Mouse (Mus musculus) layer of hippocampus, adult 2 months (tissue): ENCODE measurements at regions not wholly inside any gene's neighbourhood (a gene's known extent, or its start where the extent isn't known, plus 50 kb on each side); places are given as distances from the start of the nearest gene placed in this dataset.

Source experiments
- DNase-seq, 2 experiments: peaks; one replicate each; pipeline ENCODE4 v3.0.0; 2022; ENCODE audit warnings: low spot score in 2 of 2
- H3K27ac ChIP-seq: fragments of 200-600 bp; 2 replicates; pipeline ENCODE4 v1.8.1; 2022
- H3K4me3 ChIP-seq: fragments of 200-600 bp; 2 replicates; pipeline ENCODE4 v1.8.1; 2022; ENCODE audit warnings: mild to moderate bottlenecking
- CTCF ChIP-seq: fragments of 200-600 bp; conservative IDR thresholded peaks from 2 replicates; pipeline ENCODE4 v1.8.1; 2022; ENCODE audit warnings: antibody characterized with exemption, mild to moderate bottlenecking, moderate library complexity

DNA sequence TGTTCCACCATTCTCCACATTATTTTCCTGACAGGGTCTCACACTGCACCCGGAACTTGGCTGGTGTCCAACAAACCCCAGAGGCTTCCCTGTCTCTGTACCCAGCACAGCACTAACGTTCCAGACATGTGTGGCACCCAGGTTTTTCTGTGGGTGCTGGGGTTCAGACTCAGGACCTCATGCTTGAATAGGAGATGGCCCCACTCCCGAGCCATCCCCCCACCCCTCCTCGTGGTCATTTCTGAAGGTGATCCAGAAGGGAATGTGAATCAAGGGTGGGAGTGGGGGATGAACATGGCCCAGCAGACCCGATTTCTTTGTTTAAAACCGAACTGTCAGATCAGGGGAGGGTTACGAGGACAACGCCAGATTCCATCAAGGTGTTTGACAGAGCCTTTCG, 245.6 kb downstream of the Tbc1d1 start:
- no peak overlapping the region for H3K27ac ChIP-seq
- DNase-seq, result no peak
- no peak overlapping the region for H3K4me3 ChIP-seq
- TF ChIP-seq CTCF, result no peak

DNA sequence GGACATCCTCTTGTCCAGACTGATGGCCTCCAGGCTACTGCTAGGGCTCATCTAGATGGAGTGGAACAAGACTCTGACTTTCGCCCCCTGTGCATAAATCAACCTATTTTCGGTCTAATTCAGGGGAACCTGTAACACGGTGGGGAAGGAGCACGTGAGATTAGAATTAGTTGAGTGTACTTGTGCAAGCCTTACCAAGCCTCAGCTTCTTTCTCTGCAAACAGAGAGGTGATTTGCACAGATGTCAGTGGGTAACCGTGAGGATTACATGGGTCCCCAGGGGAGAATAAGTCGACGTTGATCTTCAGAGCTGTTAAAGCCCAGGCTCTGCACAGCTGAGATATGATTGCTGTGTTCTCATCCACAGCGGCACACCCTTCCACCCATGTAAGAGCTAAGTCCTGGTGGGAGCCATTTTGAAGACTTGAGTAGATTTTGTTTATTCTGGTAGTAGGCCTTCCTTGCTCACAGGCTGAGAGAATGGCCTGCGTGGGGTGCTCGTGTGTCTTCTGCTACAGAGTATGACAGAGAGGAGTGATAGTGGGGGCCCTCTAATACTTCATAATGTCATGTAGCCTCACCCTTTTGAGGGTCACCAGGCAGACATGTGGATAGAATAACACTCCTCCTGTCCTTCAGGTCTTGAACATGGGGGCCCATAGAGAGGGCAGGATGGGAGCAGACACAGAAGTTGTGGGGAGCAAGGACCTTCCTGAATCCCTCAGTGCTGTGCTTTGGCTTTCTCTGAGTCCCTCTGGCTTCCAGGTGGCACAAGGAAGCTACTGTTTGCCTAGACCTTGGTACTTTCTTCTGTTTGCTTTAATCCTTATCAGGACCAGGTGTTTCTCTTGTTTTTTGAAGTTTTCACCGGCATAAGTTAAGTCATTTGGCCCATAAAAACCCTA, 247.2 kb downstream of the Tbc1d1 start:
- DNase-seq, result no peak
- H3K27ac ChIP-seq, result no peak overlapping the region
- H3K4me3 ChIP-seq, result no peak overlapping the region
- TF ChIP-seq CTCF, result no peak

DNA sequence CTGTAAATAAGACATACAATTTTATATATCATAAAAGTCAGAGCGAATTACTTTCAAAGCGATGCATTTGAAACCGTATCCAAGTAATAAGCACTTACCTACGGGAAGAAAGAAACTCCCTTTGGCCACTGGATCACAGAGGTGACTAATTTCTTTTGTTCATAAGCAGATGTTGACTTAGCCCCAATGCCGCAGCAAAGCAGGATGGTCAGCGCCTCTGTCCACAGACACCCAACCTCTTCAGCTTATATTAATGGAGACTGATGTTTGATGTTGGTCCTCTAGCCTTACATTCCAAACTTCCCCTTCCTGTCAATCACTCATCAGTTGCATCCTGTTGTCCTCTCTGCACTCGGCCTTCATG, 247.9 kb downstream of the Tbc1d1 start:
- no peak overlapping the region for H3K27ac ChIP-seq
- no peak overlapping the region for H3K4me3 ChIP-seq
- TF ChIP-seq CTCF, result no peak
- DNase-seq, result no peak

DNA sequence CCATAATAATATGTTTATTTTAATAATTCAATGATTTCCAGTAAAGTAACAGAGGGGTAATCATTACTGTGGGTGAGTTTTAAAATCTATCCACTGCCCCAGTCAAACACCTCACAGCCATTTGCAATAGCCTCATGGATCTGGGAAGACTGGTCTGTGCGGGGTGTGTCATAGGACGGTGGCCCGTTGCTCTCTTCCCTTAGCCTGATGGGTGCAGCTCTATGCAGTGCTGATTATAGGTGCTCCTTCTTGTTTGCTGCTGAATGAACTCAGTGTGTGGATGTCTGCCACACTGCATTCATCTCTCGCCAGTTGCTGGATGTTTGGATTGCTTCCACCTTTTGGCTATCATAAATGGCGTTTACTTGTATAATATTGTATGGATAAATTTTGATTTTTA, 248.4 kb downstream of the Tbc1d1 start:
- no peak for TF ChIP-seq CTCF
- DNase-seq, result no peak
- Histone ChIP-seq H3K4me3 (no peak overlapping the region), H3K27ac (no peak overlapping the region)

DNA sequence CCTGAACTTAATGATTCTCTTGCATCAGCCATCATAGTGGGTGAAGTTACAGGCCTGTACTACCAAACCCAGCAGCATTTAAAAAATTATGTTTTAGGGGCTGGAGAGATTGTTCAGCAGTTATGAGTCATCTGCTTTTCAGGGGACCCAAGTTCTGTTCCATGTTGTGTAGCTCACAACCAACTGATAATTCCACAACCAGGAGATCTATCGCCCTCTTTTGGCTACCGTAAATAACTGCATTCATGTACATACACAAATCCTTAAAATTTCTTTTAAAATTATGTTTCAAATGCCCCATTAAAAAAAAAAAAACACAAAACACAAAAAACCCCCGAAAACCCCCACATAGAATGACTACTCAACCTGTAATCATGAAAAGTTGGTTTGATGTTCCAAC, 252.8 kb downstream of the Tbc1d1 start:
- H3K4me3 ChIP-seq, result no peak overlapping the region
- peak; percentile 28 for TF ChIP-seq CTCF
- no peak for DNase-seq
- no peak overlapping the region for H3K27ac ChIP-seq

DNA sequence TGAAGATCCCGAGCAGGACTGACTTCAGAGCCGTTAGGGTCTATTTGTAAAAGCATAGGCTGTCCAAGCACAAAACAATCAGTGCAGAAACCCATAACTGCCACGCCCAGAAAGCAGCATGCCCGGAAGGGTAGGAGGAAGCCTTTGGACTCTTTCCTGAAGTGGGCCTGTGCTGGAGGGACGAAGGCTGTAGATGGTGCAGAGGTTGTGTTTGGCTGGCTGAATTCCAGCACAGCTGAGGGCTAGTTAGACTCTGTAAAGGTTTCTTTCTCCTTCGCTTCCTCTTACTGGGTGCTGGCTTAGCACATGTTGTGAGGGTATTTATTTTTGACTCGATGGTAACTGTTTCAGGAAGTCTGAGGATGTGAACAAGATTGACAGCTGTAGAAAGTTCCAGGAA, 254.5 kb downstream of the Tbc1d1 start:
- Histone ChIP-seq H3K4me3 (no peak overlapping the region), H3K27ac (peak overlapping the region; percentile 32; the same call in 1 of the 2 replicates)
- no peak for TF ChIP-seq CTCF
- DNase-seq, result no peak

DNA sequence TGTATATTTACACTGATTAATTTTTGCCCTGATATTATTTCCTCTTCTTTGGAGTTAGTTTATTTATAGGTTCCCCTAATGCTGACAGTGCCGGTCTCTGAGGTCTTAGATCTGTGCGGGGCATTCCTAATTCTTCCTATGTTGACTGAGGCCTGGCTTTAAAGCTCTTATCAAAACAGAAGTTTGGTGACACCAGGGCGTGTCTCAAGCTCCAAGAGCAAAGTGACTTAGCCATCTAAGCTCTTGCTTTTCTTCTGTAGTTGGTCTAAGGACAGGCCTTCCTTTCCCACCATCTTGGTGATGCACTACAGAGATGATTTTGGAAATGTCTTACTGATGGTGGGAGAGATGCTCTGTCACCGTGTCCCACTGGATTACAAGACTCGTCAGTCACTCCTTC, 258.4 kb downstream of the Tbc1d1 start:
- Histone ChIP-seq H3K27ac (no peak overlapping the region), H3K4me3 (no peak overlapping the region)
- no peak for TF ChIP-seq CTCF
- DNase-seq, result no peak

DNA sequence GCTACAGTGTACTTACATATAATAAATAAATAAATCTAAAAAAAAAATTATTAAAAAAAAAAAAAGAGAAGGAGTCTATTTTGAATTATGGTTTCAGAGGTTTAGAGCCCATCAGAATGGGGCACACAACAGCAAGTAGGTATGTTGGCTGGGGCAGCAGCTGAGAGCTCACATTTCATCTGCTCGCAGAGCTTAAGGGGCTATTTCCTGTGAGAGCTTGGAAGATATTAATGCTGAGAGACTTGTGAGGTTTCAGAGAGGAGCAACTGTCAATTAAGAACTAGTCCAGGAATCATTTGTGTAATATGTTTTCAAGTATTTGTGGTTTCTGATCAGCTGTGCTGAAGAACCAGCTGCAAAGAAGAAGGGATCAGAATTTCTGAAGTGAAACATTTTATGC, 263.3 kb downstream of the Tbc1d1 start:
- H3K27ac ChIP-seq, result no peak overlapping the region
- DNase-seq, result no peak
- no peak for TF ChIP-seq CTCF
- no peak overlapping the region for H3K4me3 ChIP-seq

DNA sequence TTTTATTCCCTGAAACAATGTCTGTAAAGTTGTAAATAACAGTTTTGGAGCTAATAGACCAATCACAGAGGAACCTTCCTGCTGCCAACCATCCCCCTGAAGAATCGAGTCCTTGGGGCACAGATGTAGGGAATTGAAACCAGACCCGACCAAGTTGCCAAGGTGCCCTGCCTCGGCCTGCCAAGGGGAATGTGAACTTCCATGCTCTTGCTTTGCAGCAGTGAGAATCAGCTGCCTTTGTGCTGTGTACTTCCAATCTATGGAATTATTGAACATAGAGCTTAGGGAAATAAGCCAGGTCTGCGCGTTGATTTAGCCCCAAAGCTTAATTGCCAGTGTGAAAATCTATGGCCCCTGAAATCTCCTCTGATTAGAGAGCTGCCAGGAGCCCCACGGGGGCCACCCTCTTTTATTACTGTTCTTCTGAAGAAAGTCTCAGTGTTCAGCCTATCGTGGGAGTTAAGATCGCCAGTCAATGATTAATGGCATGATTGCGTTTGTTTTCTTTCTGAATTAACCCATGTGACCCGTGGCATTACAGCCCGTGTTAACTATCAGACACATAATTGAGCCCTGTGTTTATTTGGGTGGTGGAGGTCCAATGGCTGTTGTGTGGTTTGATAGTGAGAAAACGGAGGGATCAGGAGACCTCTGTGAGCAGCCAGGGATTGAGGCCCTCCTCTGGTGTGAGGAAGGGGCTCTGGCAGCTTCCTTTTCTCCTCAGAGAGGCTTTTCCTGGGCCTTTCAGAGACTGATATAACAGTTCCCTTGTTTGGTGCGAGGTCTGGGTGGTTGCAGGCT, 266.9 kb downstream of the Tbc1d1 start:
- Histone ChIP-seq H3K27ac (no peak overlapping the region), H3K4me3 (no peak overlapping the region)
- no peak for DNase-seq
- no peak for TF ChIP-seq CTCF

DNA sequence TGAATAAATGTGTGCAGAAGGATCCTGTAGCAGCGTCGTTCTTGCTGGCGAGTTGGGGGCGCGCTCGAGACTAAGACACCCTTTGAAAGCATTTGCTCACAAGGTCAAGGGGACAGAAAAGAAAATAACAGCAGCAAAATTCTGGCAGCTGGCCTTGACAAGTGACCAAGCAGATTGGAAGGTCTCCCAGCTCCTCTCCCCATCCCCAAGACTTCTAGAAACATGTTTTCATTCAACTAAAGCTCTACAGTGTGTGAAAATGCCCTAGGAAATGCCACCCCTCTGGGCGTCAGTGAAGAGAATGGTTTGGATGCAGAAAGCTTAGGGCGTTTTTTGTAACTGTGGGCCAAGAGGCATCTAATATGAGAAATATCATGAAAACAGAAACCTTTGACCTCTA, 272.7 kb downstream of the Tbc1d1 start:
- no peak for TF ChIP-seq CTCF
- no peak overlapping the region for H3K4me3 ChIP-seq
- no peak for DNase-seq
- no peak overlapping the region for H3K27ac ChIP-seq

DNA sequence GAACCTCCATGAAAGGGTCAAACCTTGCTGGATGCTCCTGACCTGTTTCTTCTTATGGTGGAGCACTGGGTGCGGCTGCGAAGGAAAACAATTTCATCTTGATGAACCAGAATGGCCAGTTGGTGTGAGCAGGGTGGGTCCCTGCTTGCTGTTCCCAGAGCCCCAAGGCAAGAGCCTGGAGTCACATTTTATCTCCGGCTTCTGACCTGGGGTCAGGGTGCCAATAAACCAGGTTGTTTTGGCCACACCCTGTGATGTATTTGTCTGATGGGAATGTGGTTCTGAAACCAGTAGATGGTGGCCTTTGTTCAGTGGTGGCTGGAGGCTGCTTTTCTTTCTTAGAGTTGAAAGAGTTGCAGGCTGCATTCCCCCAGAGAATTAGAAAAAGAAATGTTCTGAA, 274.4 kb downstream of the Tbc1d1 start:
- Histone ChIP-seq H3K27ac (no peak overlapping the region), H3K4me3 (no peak overlapping the region)
- TF ChIP-seq CTCF, result peak; percentile 31
- DNase-seq, result no peak

DNA sequence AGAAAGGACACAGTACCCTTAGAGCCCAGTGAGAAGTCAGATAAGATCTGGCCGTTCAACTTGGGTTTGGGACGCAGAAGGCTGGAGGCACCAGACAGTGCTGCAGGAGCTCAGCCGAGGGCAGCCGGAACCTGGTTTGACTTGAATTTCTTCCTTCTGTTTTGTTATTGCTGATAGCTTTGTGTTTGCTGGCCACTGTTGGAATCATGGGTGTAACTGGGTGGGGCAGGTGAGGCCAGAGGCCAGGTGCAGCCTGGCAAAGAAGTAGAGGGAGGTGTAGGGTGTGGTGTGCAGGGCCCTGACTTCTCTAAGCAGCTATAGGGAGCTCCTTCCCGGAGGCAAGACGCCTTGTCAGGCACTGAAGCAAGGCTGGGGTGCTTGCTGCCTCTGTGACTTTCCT, 275.5 kb downstream of the Tbc1d1 start:
- Histone ChIP-seq H3K27ac (no peak overlapping the region), H3K4me3 (no peak overlapping the region)
- TF ChIP-seq CTCF, result no peak
- DNase-seq, result no peak

DNA sequence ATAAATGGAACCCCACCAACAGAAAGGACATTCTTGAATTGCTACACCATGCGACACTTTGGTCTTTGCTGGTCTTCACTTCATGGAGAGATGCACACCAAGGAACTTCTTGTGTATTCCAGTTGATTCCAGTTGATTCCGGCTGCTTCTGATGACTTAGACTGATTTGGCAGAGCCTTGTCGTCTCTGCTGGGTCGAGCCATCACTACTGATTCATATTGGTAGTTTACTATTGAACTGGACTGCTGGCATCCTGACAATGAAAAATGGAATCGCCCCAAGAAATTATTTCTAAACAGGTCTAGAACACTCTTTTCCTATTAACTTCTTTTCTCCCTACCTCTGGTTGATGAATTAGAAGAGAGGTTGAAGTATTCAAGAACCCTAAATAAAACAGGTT, 277.7 kb downstream of the Tbc1d1 start:
- no peak overlapping the region for H3K4me3 ChIP-seq
- no peak for DNase-seq
- no peak overlapping the region for H3K27ac ChIP-seq
- no peak for TF ChIP-seq CTCF

DNA sequence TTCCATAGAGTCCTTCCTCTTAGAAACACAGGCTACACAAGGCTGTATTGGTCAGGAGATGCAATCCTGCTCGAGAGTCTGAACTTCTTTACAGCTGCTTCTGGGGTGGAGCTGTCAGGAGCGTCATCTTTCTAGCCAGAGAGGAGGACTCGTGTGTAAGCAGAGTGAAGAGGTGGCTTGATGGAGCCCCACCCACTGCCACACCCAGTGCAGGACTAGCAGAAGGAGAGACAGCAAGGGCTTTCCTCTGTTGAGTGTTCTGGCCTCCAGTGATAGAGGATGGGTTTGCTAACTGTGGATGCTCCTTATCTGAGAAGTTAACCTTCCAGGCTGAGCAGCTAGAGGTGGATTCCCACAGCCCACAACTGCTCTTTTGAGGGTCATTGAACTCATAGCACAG, 279.4 kb downstream of the Tbc1d1 start:
- H3K27ac ChIP-seq, result no peak overlapping the region
- no peak for TF ChIP-seq CTCF
- no peak for DNase-seq
- no peak overlapping the region for H3K4me3 ChIP-seq
